Mouse (Mus musculus): Measurements from ENCODE around the gene Cadps. TPM values are rescaled to one million over a fixed set of nuclear protein-coding genes. Genes with fewer than 3 reads are reported as not detected.

The Cadps gene
- total and polyA plus RNA-seq, 3 experiments = 0.09 to 0.16 TPM; not detected in 1

GRCm38 (mm10) chr14:12375451-12375850 is 447.4 kb downstream of the Cadps start:
- H3K9ac ChIP-seq (ENCODE audit: low read depth, low read length) = no peak overlapping the region
- WGBS = 81% methylated on average over 2 of the region's 2 CpGs

GRCm38 (mm10) chr14:12350271-12350916 is 472.5 kb downstream of the Cadps start:
- TF ChIP-seq CTCF (IDR thresholded peaks at IDR 0.05) (no peak), POLR2A (IDR thresholded peaks at IDR 0.05; ENCODE audit: insufficient read depth, low read depth, low read length) (no peak), EP300 (IDR thresholded peaks at IDR 0.05; ENCODE audit: insufficient read depth, low read depth, low read length) (no peak)
- 18% methylated on average over 16 of the region's 16 CpGs for WGBS
- Histone ChIP-seq H3K27ac (no peak overlapping the region), H3K4me1 (ENCODE audit: control insufficient read depth, insufficient read depth, low read length) (no peaks in the 10 kb centered on the region), H3K36me3 (ENCODE audit: control insufficient read depth, insufficient read depth, low read length) (no peaks in the 10 kb centered on the region), H3K9ac (ENCODE audit: low read depth, low read length) (no peak overlapping the region), H3K27me3 (ENCODE audit: control insufficient read depth, insufficient read depth, low read length) (peaks cover 15% of the 10 kb centered on the region), H3K79me2 (replicated peaks; ENCODE audit: control insufficient read depth, insufficient read depth, low read length) (no peaks in the 10 kb centered on the region), H3K4me3 (no peak overlapping the region)
- no peak for DNase-seq
- intact Hi-C loops (cut with DNase I) = no loop called here

More at GRCm38 (mm10) chr14:12375451-12375850, 447.4 kb downstream of the Cadps start:
- Histone ChIP-seq H3K79me2 (replicated peaks; ENCODE audit: control insufficient read depth, insufficient read depth, low read length) (no peaks in the 10 kb centered on the region), H3K4me1 (ENCODE audit: control insufficient read depth, insufficient read depth, low read length) (no peaks in the 10 kb centered on the region), H3K27ac (no peak overlapping the region), H3K27me3 (ENCODE audit: control insufficient read depth, insufficient read depth, low read length) (no peaks in the 10 kb centered on the region), H3K36me3 (ENCODE audit: control insufficient read depth, insufficient read depth, low read length) (no peaks in the 10 kb centered on the region), H3K4me3 (no peak overlapping the region)
- no peak for DNase-seq
- intact Hi-C loops (cut with DNase I) = no loop called here
- no peak for TF ChIP-seq POLR2A (IDR thresholded peaks at IDR 0.05; ENCODE audit: insufficient read depth, low read depth, low read length)
- TF ChIP-seq EP300 (IDR thresholded peaks at IDR 0.05; ENCODE audit: insufficient read depth, low read depth, low read length) = no peak
- no peak for TF ChIP-seq CTCF (IDR thresholded peaks at IDR 0.05)

- Histone ChIP-seq H3K4me3 (no peak overlapping the region), H3K79me2 (replicated peaks; ENCODE audit: control insufficient read depth, insufficient read depth, low read length) (no peaks in the 10 kb centered on the region), H3K36me3 (ENCODE audit: control insufficient read depth, insufficient read depth, low read length) (no peaks in the 10 kb centered on the region), H3K27ac (no peak overlapping the region), H3K4me1 (ENCODE audit: control insufficient read depth, insufficient read depth, low read length) (no peaks in the 10 kb centered on the region), H3K9ac (ENCODE audit: low read depth, low read length) (no peak overlapping the region), H3K27me3 (ENCODE audit: control insufficient read depth, insufficient read depth, low read length) (peaks cover 23% of the 10 kb centered on the region)
- WGBS = 23% methylated on average over 15 of the region's 15 CpGs
- TF ChIP-seq POLR2A (IDR thresholded peaks at IDR 0.05; ENCODE audit: insufficient read depth, low read depth, low read length) (no peak), EP300 (IDR thresholded peaks at IDR 0.05; ENCODE audit: insufficient read depth, low read depth, low read length) (no peak)
- DNase-seq = no peak
- intact Hi-C loops (cut with DNase I) = no loop called here
Observed at GRCm38 (mm10) chr14:12349334-12350090, 473.4 kb downstream of the Cadps start.

GRCm38 (mm10) chr14:12348089-12348488 is 474.8 kb downstream of the Cadps start, which contains the start of gene Fezf2:
Gene Fezf2, minus strand, starts transcription at chr14:12348189.
- TF ChIP-seq CTCF (IDR thresholded peaks at IDR 0.05) (no peak), POLR2A (IDR thresholded peaks at IDR 0.05; ENCODE audit: insufficient read depth, low read depth, low read length) (no peak), EP300 (IDR thresholded peaks at IDR 0.05; ENCODE audit: insufficient read depth, low read depth, low read length) (no peak)
- intact Hi-C loops (cut with DNase I) = no loop called here
- no peak within 1 kb of the TSS for H3K9ac ChIP-seq (ENCODE audit: low read depth, low read length)
- no peaks in the 10 kb centered on the region for H3K36me3 ChIP-seq (ENCODE audit: control insufficient read depth, insufficient read depth, low read length)
- peaks cover 33% of the 10 kb centered on the region for H3K27me3 ChIP-seq (ENCODE audit: control insufficient read depth, insufficient read depth, low read length)
- no peak within 1 kb of the TSS for H3K4me3 ChIP-seq
- H3K79me2 ChIP-seq (replicated peaks; ENCODE audit: control insufficient read depth, insufficient read depth, low read length) = no peaks in the 10 kb centered on the region
- no peak within 1 kb of the TSS for H3K27ac ChIP-seq
- H3K4me1 ChIP-seq (ENCODE audit: control insufficient read depth, insufficient read depth, low read length) = no peaks in the 10 kb centered on the region
- no peak for DNase-seq
- WGBS = 11% methylated on average over 2 of the region's 2 CpGs

- no peak for DNase-seq
- Histone ChIP-seq H3K36me3 (ENCODE audit: control insufficient read depth, insufficient read depth, low read length) (no peaks in the 10 kb centered on the region), H3K27me3 (ENCODE audit: control insufficient read depth, insufficient read depth, low read length) (peaks cover 40% of the 10 kb centered on the region), H3K4me3 (0 out of 2 replicates have a peak overlapping the region, but pooled peaks have one; percentile 18), H3K9ac (ENCODE audit: low read depth, low read length) (no peak overlapping the region), H3K27ac (no peak overlapping the region), H3K79me2 (replicated peaks; ENCODE audit: control insufficient read depth, insufficient read depth, low read length) (no peaks in the 10 kb centered on the region), H3K4me1 (ENCODE audit: control insufficient read depth, insufficient read depth, low read length) (no peaks in the 10 kb centered on the region)
- TF ChIP-seq CTCF (IDR thresholded peaks at IDR 0.05) (no peak), EP300 (IDR thresholded peaks at IDR 0.05; ENCODE audit: insufficient read depth, low read depth, low read length) (no peak), POLR2A (IDR thresholded peaks at IDR 0.05; ENCODE audit: insufficient read depth, low read depth, low read length) (no peak)
- WGBS = 4% methylated on average over 26 of the region's 26 CpGs
- intact Hi-C loops (cut with DNase I) = no loop called here
Observed at GRCm38 (mm10) chr14:12346865-12347600, 475.8 kb downstream of the Cadps start.

Data from heart, adult 2 months (tissue).